Mouse (Mus musculus): ENCODE measurements around the gene Fastk. TPM values are rescaled to one million over a fixed set of nuclear protein-coding genes. Genes with fewer than 3 reads are reported as not detected.

The Fastk gene
- polyA plus RNA-seq, 1 experiment, result 46.3 TPM

DNA sequence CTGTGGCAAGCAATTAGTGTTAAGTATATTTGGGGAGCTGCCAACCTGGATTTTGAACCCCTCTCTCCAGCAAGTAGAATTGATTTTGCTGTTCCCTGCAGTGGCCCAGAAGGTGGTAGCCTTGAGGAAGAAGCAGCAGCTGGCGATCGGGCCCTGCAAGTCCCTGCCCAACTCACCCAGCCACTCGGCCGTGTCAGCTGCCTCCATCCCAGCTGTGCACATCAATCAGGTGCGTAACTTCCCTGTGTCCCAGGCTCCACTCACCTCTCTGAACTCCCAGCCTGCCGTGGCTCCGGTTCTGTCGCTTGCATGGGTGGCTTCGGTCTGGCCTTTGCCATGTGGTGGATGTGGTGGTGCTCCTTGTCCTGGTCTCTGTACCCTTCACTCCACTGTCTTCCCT is 32.8 kb upstream of the Fastk start:
- H3K4me1 ChIP-seq (ENCODE audit: control insufficient read depth, insufficient read depth, low read length), result no peaks in the 10 kb centered on the region
- H3K4me3 ChIP-seq (ENCODE audit: insufficient read depth, low read length), result no peak overlapping the region
- no peak overlapping the region for H3K27ac ChIP-seq (ENCODE audit: insufficient read depth, low read depth, low read length)
- TF ChIP-seq CTCF (IDR thresholded peaks at IDR 0.05; ENCODE audit: low read depth, low read length) (no peak), POLR2A (IDR thresholded peaks at IDR 0.05; ENCODE audit: borderline replicate concordance, low read depth, low read length) (no peak)

DNA sequence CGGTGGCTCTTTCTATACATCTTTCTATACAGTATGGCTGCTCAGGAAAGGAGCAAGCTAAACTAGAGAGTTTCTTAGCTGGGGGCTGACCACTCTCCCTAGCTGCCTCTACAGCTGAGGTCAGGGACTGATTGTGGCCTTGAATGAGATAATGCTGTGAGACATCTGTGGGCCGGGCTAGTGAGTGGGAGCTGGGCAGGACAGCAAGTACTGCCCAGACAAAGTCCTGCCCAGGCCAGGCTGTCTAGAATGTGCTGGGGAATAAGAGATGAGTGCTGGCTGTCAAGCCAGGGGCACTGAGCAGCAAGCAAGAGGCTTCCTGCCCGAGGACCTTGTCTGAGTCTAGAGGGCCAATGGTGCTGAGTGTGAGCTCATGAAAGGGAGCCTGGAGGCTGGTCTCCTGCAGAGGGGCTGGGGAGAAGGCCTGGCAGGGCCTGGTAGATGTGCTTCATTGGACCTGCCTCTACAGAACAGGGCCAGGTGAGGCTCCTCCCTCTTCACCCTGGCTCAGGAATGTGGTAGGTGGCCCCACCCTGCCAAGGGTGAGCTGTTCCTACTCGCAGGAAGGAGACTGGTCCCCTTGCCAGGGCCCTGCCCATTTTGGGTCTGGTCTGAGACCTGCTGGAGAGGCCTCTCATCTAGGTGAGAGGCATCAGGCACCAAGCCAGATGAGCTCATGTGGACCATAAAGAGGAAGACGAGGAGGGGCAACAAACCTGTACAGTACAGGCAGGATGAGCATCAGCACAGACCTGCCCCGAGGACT is 30.6 kb upstream of the Fastk start:
- Histone ChIP-seq H3K27ac (ENCODE audit: insufficient read depth, low read depth, low read length) (no peak overlapping the region), H3K4me1 (ENCODE audit: control insufficient read depth, insufficient read depth, low read length) (no peaks in the 10 kb centered on the region), H3K4me3 (ENCODE audit: insufficient read depth, low read length) (no peak overlapping the region)
- TF ChIP-seq POLR2A (IDR thresholded peaks at IDR 0.05; ENCODE audit: borderline replicate concordance, low read depth, low read length) (no peak), CTCF (IDR thresholded peaks at IDR 0.05; ENCODE audit: low read depth, low read length) (no peak)

DNA sequence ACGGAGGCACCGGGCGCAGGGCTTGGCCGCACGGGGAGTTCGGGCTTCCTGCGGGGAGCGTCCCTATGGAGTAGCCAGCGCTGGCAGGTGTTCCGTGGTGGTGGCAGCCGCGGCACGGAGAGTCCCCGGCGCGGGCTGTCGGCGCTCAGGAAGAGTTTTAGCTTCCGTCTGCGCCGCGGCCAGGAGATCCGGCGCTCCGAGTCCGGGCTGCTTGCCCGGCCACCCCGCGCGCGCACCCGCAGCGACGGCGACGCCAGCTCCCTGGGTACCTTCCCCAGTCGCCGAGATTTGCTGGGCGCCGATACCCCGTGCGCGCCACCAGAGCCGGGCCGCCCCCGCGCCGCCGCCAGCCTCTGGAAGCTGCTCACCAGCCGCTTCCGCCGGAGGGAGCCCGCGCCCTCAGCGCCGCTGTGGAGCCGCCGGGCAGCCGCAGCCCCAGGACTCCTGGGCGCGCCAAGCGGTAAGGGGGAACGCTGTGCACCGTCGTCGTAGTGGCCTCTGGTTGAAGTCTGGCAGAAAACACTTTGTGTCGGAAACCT is 29.7 kb upstream of the Fastk start:
- Histone ChIP-seq H3K4me3 (ENCODE audit: insufficient read depth, low read length) (no peak overlapping the region), H3K27ac (ENCODE audit: insufficient read depth, low read depth, low read length) (no peak overlapping the region), H3K4me1 (ENCODE audit: control insufficient read depth, insufficient read depth, low read length) (no peaks in the 10 kb centered on the region)
- TF ChIP-seq CTCF (IDR thresholded peaks at IDR 0.05; ENCODE audit: low read depth, low read length) (no peak), POLR2A (IDR thresholded peaks at IDR 0.05; ENCODE audit: borderline replicate concordance, low read depth, low read length) (no peak)

DNA sequence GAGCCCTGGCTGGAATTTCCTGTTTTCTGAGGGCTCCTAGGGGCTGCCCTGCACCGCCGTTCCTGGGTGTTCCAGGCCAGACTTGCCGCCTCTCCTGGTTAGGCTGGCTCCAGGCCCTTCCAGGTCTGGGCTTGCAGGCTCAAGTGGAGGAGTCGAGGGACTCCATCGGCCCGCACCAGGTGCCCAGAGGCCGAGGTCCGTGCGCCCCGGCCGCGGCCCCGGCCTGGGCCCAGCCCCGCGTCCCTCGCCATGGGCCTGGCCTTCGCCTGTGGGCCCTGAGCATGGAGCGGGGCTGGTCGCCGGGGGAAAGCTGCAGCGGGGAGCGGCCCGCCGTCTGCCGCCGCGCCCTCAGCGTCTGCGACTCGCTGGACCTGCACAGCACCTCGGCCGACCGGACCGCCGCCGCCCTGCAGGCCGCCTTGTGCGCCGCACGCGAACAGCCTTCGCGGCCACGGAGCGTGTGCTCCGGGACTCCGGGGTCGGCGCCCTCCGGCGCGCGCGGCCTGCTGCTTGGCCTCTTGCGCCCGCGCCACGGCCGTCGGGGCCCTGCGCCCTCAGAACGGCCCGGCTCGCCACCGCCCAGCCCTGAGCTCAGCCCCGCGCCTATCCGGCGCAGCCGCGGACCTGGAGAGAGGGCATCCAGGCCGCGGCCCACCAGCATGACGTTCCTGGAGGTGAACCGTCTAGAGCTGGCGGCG is 29.1 kb upstream of the Fastk start:
- H3K4me1 ChIP-seq (ENCODE audit: control insufficient read depth, insufficient read depth, low read length), result no peaks in the 10 kb centered on the region
- TF ChIP-seq POLR2A (IDR thresholded peaks at IDR 0.05; ENCODE audit: borderline replicate concordance, low read depth, low read length) (no peak), CTCF (IDR thresholded peaks at IDR 0.05; ENCODE audit: low read depth, low read length) (no peak)
- H3K4me3 ChIP-seq (ENCODE audit: insufficient read depth, low read length), result no peak overlapping the region
- H3K27ac ChIP-seq (ENCODE audit: insufficient read depth, low read depth, low read length), result no peak overlapping the region

DNA sequence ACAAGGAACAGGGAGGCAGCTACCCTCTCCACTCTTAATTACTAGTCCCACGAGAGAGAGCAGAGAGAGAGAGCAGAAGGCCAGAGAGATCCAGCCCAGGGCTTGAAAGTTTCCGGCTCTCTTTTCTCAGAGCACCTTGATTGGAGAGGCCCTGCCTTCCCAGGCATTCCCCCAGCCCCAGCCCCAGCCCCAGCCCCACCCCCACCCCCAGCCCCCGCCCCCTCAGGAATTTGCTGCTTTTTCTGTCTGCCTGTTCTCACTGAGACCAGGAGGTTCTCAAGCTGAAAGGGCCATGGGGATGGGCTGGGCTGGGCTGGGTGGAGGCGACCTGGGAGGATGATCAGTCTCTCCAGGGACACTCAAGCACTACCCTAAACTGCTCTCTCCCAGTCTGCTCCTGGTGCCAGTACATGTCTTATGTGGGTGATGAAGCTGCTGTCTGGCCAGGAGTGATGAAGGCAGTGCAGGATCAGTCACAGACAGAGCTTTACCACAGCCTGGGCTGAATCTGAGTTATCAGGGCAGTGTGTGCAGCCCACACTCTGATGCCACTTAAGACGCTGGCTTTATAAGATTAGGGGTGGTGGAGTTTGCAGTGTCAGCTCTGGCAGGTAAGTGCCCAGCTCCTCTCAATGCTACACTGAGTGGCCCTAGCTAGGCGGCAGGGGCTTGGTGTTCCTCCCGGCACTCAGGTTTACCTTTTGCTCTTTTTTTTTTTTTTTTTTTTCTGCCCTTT is 28.0 kb upstream of the Fastk start:
- Histone ChIP-seq H3K27ac (ENCODE audit: insufficient read depth, low read depth, low read length) (no peak overlapping the region), H3K4me3 (ENCODE audit: insufficient read depth, low read length) (no peak overlapping the region), H3K4me1 (ENCODE audit: control insufficient read depth, insufficient read depth, low read length) (no peaks in the 10 kb centered on the region)
- TF ChIP-seq CTCF (IDR thresholded peaks at IDR 0.05; ENCODE audit: low read depth, low read length), result no peak
- TF ChIP-seq POLR2A (IDR thresholded peaks at IDR 0.05; ENCODE audit: borderline replicate concordance, low read depth, low read length), result no peak

DNA sequence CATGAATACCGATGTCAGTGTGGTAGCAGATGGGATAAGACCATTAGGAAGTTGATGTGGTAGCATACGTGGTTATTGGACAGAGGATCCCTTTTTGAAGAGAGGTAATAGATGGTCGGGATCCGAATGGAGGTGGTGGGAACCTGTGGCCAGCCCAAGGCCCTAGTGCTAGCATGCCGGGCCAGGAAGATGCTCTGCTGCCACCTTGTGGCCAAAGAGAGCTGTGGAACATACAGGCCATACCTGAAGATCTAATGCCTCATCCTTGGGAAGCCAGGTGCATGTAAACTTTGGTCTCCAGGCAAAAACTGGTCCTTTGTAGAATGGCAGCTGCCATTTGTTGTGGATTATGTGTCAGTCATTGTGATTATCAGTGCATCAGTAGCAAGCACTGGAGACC is 25.5 kb upstream of the Fastk start:
- no peak overlapping the region for H3K4me3 ChIP-seq (ENCODE audit: insufficient read depth, low read length)
- no peak overlapping the region for H3K27ac ChIP-seq (ENCODE audit: insufficient read depth, low read depth, low read length)
- TF ChIP-seq CTCF (IDR thresholded peaks at IDR 0.05; ENCODE audit: low read depth, low read length) (peak; percentile 65; the same call in 1 of the 2 replicates), POLR2A (IDR thresholded peaks at IDR 0.05; ENCODE audit: borderline replicate concordance, low read depth, low read length) (no peak)
- H3K4me1 ChIP-seq (ENCODE audit: control insufficient read depth, insufficient read depth, low read length), result peaks cover 1% of the 10 kb centered on the region

DNA sequence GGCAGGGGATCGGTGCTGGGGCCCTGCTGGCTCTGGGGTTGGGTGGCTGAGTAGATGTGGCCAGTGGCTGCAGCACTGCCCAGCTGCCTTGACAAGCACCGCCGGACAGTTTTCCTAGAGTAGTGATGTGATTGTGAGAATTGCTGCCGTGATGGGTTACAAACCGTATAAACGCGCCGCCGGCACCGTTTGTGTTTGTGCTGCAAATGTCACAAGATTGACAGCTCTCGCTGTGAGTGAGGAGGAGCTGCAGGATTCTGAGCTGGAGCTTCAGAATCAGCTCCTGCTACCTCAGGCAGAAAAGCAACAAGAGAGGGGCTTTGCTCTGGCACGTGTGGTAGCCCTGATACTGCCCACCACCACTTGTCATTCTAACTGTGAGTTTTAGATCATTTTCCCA is 21.7 kb upstream of the Fastk start:
- Histone ChIP-seq H3K27ac (ENCODE audit: insufficient read depth, low read depth, low read length) (no peak overlapping the region), H3K4me1 (ENCODE audit: control insufficient read depth, insufficient read depth, low read length) (peaks cover 20% of the 10 kb centered on the region), H3K4me3 (ENCODE audit: insufficient read depth, low read length) (no peak overlapping the region)
- no peak for TF ChIP-seq CTCF (IDR thresholded peaks at IDR 0.05; ENCODE audit: low read depth, low read length)
- TF ChIP-seq POLR2A (IDR thresholded peaks at IDR 0.05; ENCODE audit: borderline replicate concordance, low read depth, low read length), result no peak

DNA sequence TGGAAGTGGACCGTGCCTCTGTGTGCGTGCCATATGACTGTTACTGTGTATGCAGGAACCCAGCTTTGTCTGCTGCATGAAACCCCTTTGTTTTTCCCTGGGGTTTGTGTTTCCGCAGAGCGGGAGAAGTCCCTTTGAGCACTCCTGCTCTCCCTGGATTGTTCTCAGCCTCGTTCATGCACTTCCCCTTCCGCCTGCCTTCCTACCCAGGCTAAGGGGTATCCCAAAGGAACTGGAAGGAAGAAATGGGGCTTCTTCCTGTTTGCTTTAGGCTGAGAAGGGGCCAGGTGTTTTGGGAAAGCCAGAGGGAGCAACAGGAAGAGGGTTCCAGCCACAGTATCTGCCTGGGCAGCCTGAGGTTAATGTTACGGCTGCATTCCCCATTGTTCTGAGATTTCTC is 10.5 kb upstream of the Fastk start:
- Histone ChIP-seq H3K4me3 (ENCODE audit: insufficient read depth, low read length) (no peak overlapping the region), H3K4me1 (ENCODE audit: control insufficient read depth, insufficient read depth, low read length) (peaks cover 30% of the 10 kb centered on the region), H3K27ac (ENCODE audit: insufficient read depth, low read depth, low read length) (no peak overlapping the region)
- no peak for TF ChIP-seq POLR2A (IDR thresholded peaks at IDR 0.05; ENCODE audit: borderline replicate concordance, low read depth, low read length)
- TF ChIP-seq CTCF (IDR thresholded peaks at IDR 0.05; ENCODE audit: low read depth, low read length), result no peak

DNA sequence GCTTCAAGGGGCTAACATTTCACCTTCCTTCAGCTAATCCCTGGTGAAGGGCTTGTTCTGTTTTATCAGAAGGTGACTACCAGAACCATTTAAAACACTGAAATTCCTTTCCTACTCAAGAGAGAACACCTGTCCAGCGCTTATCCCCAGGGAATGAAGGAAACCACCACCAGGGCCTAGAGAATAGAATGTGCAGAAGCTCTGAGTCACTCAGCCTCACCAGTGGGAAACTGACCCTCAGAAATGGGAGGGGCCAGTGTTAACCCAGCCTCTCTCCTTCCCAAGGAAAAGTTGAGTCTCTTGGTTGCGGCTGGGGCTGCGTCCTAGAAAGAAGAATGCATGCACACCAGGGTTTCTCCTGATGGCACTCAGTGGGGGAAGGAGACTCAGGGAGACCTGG is 10.0 kb upstream of the Fastk start:
- Histone ChIP-seq H3K4me3 (ENCODE audit: insufficient read depth, low read length) (no peak overlapping the region), H3K4me1 (ENCODE audit: control insufficient read depth, insufficient read depth, low read length) (peaks cover 30% of the 10 kb centered on the region), H3K27ac (ENCODE audit: insufficient read depth, low read depth, low read length) (no peak overlapping the region)
- TF ChIP-seq CTCF (IDR thresholded peaks at IDR 0.05; ENCODE audit: low read depth, low read length), result no peak
- TF ChIP-seq POLR2A (IDR thresholded peaks at IDR 0.05; ENCODE audit: borderline replicate concordance, low read depth, low read length), result no peak

Measured in bone marrow macrophage, adult 2 months (primary cell).